Mouse (Mus musculus): ENCODE data around the gene Cnn2.

GRCm38 (mm10) chr10:79986232-79986878, 2.0 kb upstream of the Cnn2 start:
- TF ChIP-seq GATA1 (IDR thresholded peaks at IDR 0.05; ENCODE audit: borderline replicate concordance, low read length) = no peak
- no peak for TF ChIP-seq FLI1 (IDR thresholded peaks at IDR 0.05; ENCODE audit: low read length)

All from megakaryocyte, embryonic 14.5 days (primary cell).